Mouse (Mus musculus) central nervous system, embryonic 14 days (tissue): ENCODE results near the gene Pusl1. TPM values are rescaled to one million over a fixed set of nuclear protein-coding genes. Genes with fewer than 3 reads are reported as not detected.

Experiments
- polyA plus RNA-seq: library from polyadenylated mRNA; depleted of rRNA; stranded (reverse); fragments of >200 nt; gene quantifications from 2 replicates; pipeline ENCODE4 v1.2.3, GENCODE M21; 2012; rRNA removed

The Pusl1 gene
- polyA plus RNA-seq, result 87.2 and 88.3 TPM in 2 replicates

DNA sequence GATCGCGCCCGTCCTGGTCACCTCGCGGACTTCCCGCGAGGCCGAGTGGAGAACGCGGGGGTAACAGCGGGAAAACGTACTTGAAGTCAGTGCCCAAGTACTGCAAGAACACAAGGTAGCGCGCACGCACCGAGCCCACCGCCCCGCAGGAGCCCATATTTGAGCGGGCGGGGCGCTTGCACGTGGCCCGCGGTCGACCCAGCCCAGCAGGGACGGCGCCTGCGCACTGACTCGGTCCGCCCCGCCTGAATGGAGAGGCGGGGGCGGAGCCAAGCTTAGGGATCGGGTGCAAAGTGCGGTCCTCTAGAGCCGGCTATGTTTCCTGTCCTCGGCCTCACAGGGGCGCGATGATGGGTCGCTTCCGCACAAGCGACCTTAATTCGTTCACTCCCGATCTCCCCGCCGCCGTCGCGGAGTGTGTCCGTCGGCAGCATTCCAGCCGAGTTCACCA lies at the start of gene Pusl1, which contains the start of gene Acap3:
Gene Pusl1 (minus strand): TSS at position 231 of the 451 bp plus-strand sequence.
Gene Acap3 (plus strand): TSS at position 272 of the 451 bp plus-strand sequence.

DNA sequence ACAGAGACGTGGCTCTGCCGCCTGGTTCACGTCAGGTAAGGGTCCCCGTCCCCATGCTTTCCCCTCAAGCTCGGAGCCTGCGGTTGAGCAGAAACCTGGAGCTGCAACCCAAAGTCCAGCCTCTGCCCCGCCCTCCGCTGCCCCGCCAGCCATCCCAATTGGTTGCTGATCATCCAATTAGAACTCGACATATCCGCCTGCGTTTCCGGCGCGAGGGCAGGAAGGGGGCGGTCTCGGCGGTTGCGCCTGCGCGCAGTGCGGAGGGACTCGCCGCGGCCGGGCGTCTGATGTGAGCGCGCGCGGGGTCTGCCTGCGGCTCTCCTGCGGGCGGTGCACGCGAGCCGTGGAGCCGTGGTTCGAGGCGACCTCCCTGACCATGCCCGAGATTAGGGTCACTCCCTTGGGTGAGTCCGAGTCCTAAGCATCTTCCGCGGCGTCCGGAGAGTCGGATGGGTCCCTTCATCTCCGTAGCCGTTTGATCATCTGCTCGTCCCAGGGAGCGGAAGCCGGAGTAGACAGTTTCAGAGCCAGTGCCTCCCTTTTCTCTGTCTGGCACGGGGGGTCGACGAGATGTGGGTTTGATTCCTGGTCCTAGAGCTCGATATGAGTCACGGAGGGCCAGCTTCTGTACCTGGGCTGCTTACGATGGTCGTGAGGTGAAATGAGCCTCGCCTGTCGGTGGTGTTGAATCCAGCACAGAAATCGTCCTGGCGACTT lies 22.1 kb downstream of the Pusl1 start, which contains the start of the genes Cptp and Ints11:
Gene Cptp (minus strand): TSS at position 124 of the 717 bp plus-strand sequence.
Gene Ints11 (plus strand): TSS at position 230 of the 717 bp plus-strand sequence.

DNA sequence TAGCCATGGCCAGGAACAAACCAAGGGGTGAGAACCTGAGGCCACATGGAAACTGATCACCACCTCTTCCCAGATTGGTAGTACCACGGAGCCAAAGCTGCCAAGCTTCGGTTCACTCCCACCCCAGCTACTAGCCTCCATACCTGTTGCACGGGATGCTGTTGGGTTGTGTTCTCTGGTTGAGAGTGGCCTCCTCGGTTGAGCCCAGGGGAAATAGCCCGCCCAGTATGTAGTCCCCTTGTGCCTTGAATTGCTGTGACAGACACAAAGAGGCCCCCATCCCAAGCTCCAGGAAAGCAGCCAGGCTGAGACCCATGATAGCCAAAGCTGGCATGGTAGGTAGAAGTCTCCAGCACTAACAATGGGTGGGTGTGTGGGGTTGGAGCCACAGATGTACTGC lies 28.6 kb downstream of the Pusl1 start, which contains the start of gene Tas1r3:
Gene Tas1r3 (minus strand): TSS at position 362 of the 400 bp plus-strand sequence.

DNA sequence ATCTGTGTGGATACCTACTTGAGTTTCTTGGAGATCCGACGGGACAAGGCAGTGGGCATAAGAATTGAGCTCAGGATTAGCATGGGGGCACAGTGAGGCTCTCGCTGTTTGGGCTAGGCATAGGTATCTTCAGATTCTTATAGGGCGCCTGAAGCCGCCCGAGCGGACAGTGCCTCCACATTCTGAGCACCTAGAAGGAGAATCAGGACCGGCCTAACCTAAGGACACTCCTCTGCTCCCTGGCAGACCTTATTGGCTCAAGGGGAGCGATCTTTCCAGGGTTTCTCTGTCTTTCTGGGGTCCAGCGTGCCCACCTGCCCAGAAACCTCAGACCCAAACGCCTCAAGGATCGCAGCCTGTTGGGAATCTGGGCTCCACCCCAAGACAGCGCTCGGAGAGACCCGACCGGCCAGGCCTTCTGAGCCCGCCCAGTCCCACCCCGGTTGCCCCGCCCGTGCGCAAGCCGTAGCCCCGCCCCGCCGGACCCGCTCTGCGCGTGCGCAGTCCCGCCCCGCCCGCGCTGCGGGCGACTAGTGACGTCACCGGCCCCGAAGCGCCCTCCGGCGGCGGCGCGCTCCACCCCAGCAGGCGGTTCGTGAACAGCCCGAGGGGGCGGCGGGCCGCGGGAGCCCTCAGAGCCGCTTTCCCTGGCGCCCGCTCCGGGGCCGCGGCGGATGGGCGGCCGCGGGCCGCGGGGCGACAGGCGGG lies 44.6 kb downstream of the Pusl1 start, which contains the start of gene Dvl1:
Gene Dvl1 (plus strand): TSS at position 532 of the 708 bp plus-strand sequence.

DNA sequence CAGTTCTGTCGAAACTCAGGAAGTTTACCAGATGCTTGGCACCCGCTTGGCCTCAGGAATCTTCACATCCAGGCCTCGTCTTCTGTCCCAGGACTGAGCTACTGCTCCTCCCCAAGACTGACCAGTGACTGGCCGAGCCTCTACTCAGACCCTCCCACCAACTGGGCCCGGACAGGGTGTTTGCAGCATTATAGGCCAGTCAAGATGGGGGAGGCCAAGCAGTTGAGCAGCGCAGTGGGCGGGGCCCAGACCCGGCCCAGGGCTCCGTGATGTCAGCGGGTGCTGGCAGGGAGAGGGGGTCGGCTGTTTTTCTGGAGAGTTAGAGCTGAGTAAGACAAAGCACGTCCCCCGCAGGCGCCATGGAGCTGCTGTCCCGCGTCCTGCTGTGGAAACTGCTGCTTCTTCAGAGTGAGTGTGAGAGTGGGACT lies 52.1 kb downstream of the Pusl1 start, which contains the start of gene Mxra8:
Gene Mxra8 (plus strand): TSS at position 198 of the 428 bp plus-strand sequence.

Other genes with a start within 250 kb of the Pusl1 start
- not detected in 2 replicates for gene Gm10563, start 246.4 kb downstream of the Pusl1 start, polyA plus RNA-seq
- 9.1 and 13.0 TPM in 2 replicates for gene Mmp23, start 238.4 kb downstream of the Pusl1 start, polyA plus RNA-seq
- 91.5 and 97.1 TPM in 2 replicates for gene Mib2, start 222.6 kb downstream of the Pusl1 start, polyA plus RNA-seq
- gene Fndc10, start 197.4 kb downstream of the Pusl1 start, polyA plus RNA-seq, result 22.4 and 26.6 TPM in 2 replicates
- 122 and 133 TPM in 2 replicates for gene Ssu72, start 187.0 kb downstream of the Pusl1 start, polyA plus RNA-seq
- 26.3 and 28.4 TPM in 2 replicates for gene Tmem240, start 157.0 kb downstream of the Pusl1 start, polyA plus RNA-seq
- 107 TPM in 2 replicates for gene Atad3a, start 130.7 kb downstream of the Pusl1 start, polyA plus RNA-seq
- gene Vwa1, start 117.1 kb downstream of the Pusl1 start, polyA plus RNA-seq, result 18.5 and 19.0 TPM in 2 replicates
- gene Tmem88b, start 105.9 kb downstream of the Pusl1 start, polyA plus RNA-seq, result 0.98 and 1.3 TPM in 2 replicates
- gene Ankrd65, start 101.3 kb downstream of the Pusl1 start, polyA plus RNA-seq, result 0.06 TPM in 1 of 2 replicates, not detected in the other
- 121 and 130 TPM in 2 replicates for gene Mrpl20, start 88.9 kb downstream of the Pusl1 start, polyA plus RNA-seq
- gene Ccnl2, start 79.3 kb downstream of the Pusl1 start, polyA plus RNA-seq, result 221 and 226 TPM in 2 replicates
- gene Aurkaip1, start 60.5 kb downstream of the Pusl1 start, polyA plus RNA-seq, result 107 and 111 TPM in 2 replicates
- 46.6 and 77.3 TPM in 2 replicates for gene Mxra8, start 52.1 kb downstream of the Pusl1 start, polyA plus RNA-seq
- gene Dvl1, start 44.4 kb downstream of the Pusl1 start, polyA plus RNA-seq, result 149 and 150 TPM in 2 replicates
- gene Tas1r3, start 28.4 kb downstream of the Pusl1 start, polyA plus RNA-seq, result 0.53 and 0.79 TPM in 2 replicates
- gene Cptp, start 22.3 kb downstream of the Pusl1 start, polyA plus RNA-seq, result 20.1 and 21.9 TPM in 2 replicates
- gene Ints11, start 22.2 kb downstream of the Pusl1 start, polyA plus RNA-seq, result 67.9 and 76.2 TPM in 2 replicates
- 101 and 108 TPM in 2 replicates for gene Acap3, start within 50 bp of the Pusl1 start, polyA plus RNA-seq
- 117 and 126 TPM in 2 replicates for gene Ube2j2, start 52.0 kb upstream of the Pusl1 start, polyA plus RNA-seq
- gene C1qtnf12, start 70.5 kb upstream of the Pusl1 start, polyA plus RNA-seq, result 9.6 and 14.8 TPM in 2 replicates
- gene B3galt6, start 100.9 kb upstream of the Pusl1 start, polyA plus RNA-seq, result 15.3 and 15.5 TPM in 2 replicates
- gene Sdf4, start 101.1 kb upstream of the Pusl1 start, polyA plus RNA-seq, result 57.2 and 69.7 TPM in 2 replicates
- 3.8 and 3.9 TPM in 2 replicates for gene Tnfrsf4, start 122.1 kb upstream of the Pusl1 start, polyA plus RNA-seq
- 0.29 and 0.54 TPM in 2 replicates for gene Tnfrsf18, start 134.4 kb upstream of the Pusl1 start, polyA plus RNA-seq
- 0.05 and 0.55 TPM in 2 replicates for gene Ttll10, start 167.6 kb upstream of the Pusl1 start, polyA plus RNA-seq
- gene 9430015G10Rik, start 218.2 kb upstream of the Pusl1 start, polyA plus RNA-seq, result 62.6 and 67.3 TPM in 2 replicates
- gene Rnf223, start 238.7 kb upstream of the Pusl1 start, polyA plus RNA-seq, result 2.3 and 3.0 TPM in 2 replicates